Mouse (Mus musculus) CH12.LX (cell line): ENCODE data around the gene Ankfn1. TPM values are rescaled to one million over a fixed set of nuclear protein-coding genes. Genes with fewer than 3 reads are reported as not detected.

ENCODE experiments used
- DNase-seq: peaks from one replicate; pipeline ENCODE4 v3.0.0-alpha.2; 2013; ENCODE audit errors: extremely low read depth
- H3K27ac ChIP-seq: 2 replicates; pipeline ENCODE4 v1.5.1; 2012; ENCODE audit warnings: low read depth, mild to moderate bottlenecking, control low read depth, moderate library complexity; ENCODE audit not compliant: insufficient read depth
- H3K27me3 ChIP-seq: replicated peaks from 2 replicates; pipeline ENCODE3; 2012; ENCODE audit warnings: inconsistent platforms
- H3K36me3 ChIP-seq, 2 experiments: replicated peaks in 1 of 2; 2 replicates each; pipeline versions ENCODE3 to v1.6.1; 2012; ENCODE audit warnings: inconsistent platforms in 1 of 2, low read length in 1 of 2, mild to moderate bottlenecking in 1 of 2, mixed read lengths in 1 of 2, moderate library complexity in 1 of 2; ENCODE audit not compliant: control insufficient read depth in 1 of 2, insufficient read depth in 1 of 2
- H3K4me1 ChIP-seq, 2 experiments: 2 replicates each; pipeline ENCODE4 v1.6.1; 2012; ENCODE audit warnings: inconsistent platforms in 1 of 2, moderate library complexity in 1 of 2; ENCODE audit not compliant: insufficient read depth in 2 of 2, control insufficient read depth in 1 of 2
- H3K4me2 ChIP-seq: 2 replicates; pipeline ENCODE4 v1.6.1; 2012; ENCODE audit warnings: low read depth, mild to moderate bottlenecking, control low read depth; ENCODE audit not compliant: poor library complexity, insufficient read depth, severe bottlenecking
- H3K4me3 ChIP-seq, 3 experiments: fragments of 150-350 bp in 1 of 3; sonication (generic) in 1 of 3; replicated peaks in 1 of 3; 2 replicates each; pipeline versions ENCODE3 to v1.5.1; 2011 to 2012; ENCODE audit warnings: low read depth in 2 of 3, low read length in 2 of 3, mild to moderate bottlenecking in 2 of 3, moderate library complexity in 2 of 3, control low read depth in 1 of 3, improper control_type of control experiment in 1 of 3, inconsistent platforms in 1 of 3, mixed read lengths in 1 of 3; ENCODE audit not compliant: poor library complexity in 1 of 3
- H3K79me2 ChIP-seq: replicated peaks from 2 replicates; pipeline ENCODE4 v1.6.1; 2012; ENCODE audit warnings: mild to moderate bottlenecking, moderate library complexity; ENCODE audit not compliant: control insufficient read depth, poor library complexity, insufficient read depth, severe bottlenecking; ENCODE audit errors: extremely low read depth
- H3K9ac ChIP-seq: 2 replicates; pipeline ENCODE4 v1.6.1; 2012; ENCODE audit warnings: low read depth, mild to moderate bottlenecking, control low read depth, moderate library complexity; ENCODE audit not compliant: insufficient read depth
- H3K9me3 ChIP-seq: replicated peaks from 2 replicates; pipeline ENCODE3; 2012; ENCODE audit warnings: low read length, inconsistent platforms, mixed read lengths
- BHLHE40 ChIP-seq: IDR thresholded peaks from 2 replicates; pipeline ENCODE4 v1.6.1; 2011; ENCODE audit warnings: mild to moderate bottlenecking, low read depth, low read length, improper control_type of control experiment
- CTCF ChIP-seq, 2 experiments: IDR thresholded peaks in 1 of 2; conservative IDR thresholded peaks in 1 of 2; 2 replicates each; pipeline ENCODE4 v1.5.1; 2011 to 2012; ENCODE audit warnings: low read depth in 2 of 2, low read length in 2 of 2, improper control_type of control experiment in 1 of 2, inconsistent platforms in 1 of 2, mild to moderate bottlenecking in 1 of 2, moderate library complexity in 1 of 2
- EP300 ChIP-seq: IDR thresholded peaks from 2 replicates; pipeline ENCODE4 v1.6.1; 2011; ENCODE audit warnings: low read length, improper control_type of control experiment
- GABPA ChIP-seq: IDR thresholded peaks from 2 replicates; pipeline ENCODE4 v1.6.1; 2012; ENCODE audit warnings: low read depth, low read length, improper control_type of control experiment, inconsistent platforms; ENCODE audit not compliant: insufficient replicate concordance
- IRF4 ChIP-seq: IDR thresholded peaks from 2 replicates; pipeline ENCODE4 v1.6.1; 2014; ENCODE audit warnings: low read depth, mild to moderate bottlenecking, inconsistent platforms, low read length, improper control_type of control experiment
- JUND ChIP-seq: conservative IDR thresholded peaks from 2 replicates; pipeline ENCODE4 v1.6.1; 2011; ENCODE audit warnings: low read depth, low read length, improper control_type of control experiment
- MAX ChIP-seq: IDR thresholded peaks from 2 replicates; pipeline ENCODE4 v1.6.1; 2011; ENCODE audit warnings: low read length, improper control_type of control experiment
- MAZ ChIP-seq: IDR thresholded peaks from 2 replicates; pipeline ENCODE4 v1.6.1; 2012; ENCODE audit warnings: low read depth, mild to moderate bottlenecking, inconsistent platforms, low read length, improper control_type of control experiment, moderate library complexity
- MEF2A ChIP-seq: IDR thresholded peaks from 2 replicates; pipeline ENCODE4 v1.6.1; 2014; ENCODE audit warnings: low read depth, mild to moderate bottlenecking, inconsistent platforms, low read length, improper control_type of control experiment, borderline replicate concordance
- MXI1 ChIP-seq: IDR thresholded peaks from 2 replicates; pipeline ENCODE4 v1.6.1; 2011; ENCODE audit warnings: mild to moderate bottlenecking, low read depth, low read length, improper control_type of control experiment
- NELFE ChIP-seq: IDR thresholded peaks from 2 replicates; pipeline ENCODE4 v1.6.1; 2011; ENCODE audit warnings: low read depth, low read length, improper control_type of control experiment
- POLR2AphosphoS2 ChIP-seq: IDR thresholded peaks from 2 replicates; pipeline ENCODE4 v1.6.1; 2011; ENCODE audit warnings: low read depth, low read length, improper control_type of control experiment
- SIN3A ChIP-seq: IDR thresholded peaks from 2 replicates; pipeline ENCODE4 v1.6.1; 2012; ENCODE audit warnings: low read length, improper control_type of control experiment, inconsistent platforms
- SMC3 ChIP-seq: IDR thresholded peaks from 2 replicates; pipeline ENCODE4 v1.6.1; 2011; ENCODE audit warnings: low read depth, low read length, improper control_type of control experiment
- UBTF ChIP-seq: IDR thresholded peaks from 2 replicates; pipeline ENCODE4 v1.6.1; 2012; ENCODE audit warnings: low read depth, mild to moderate bottlenecking, inconsistent platforms, low read length, improper control_type of control experiment, moderate library complexity
- USF1 ChIP-seq: IDR thresholded peaks from 2 replicates; pipeline ENCODE4 v1.6.1; 2014; ENCODE audit warnings: low read depth, mild to moderate bottlenecking, inconsistent platforms, low read length, improper control_type of control experiment
- USF2 ChIP-seq: conservative IDR thresholded peaks from 2 replicates; pipeline ENCODE4 v1.6.1; 2011; ENCODE audit warnings: low read depth, low read length, improper control_type of control experiment
- ZKSCAN1 ChIP-seq: IDR thresholded peaks from 2 replicates; pipeline ENCODE4 v1.6.1; 2012; ENCODE audit warnings: low read depth, inconsistent platforms, low read length, improper control_type of control experiment, borderline replicate concordance
- ZMIZ1 ChIP-seq: IDR thresholded peaks from 2 replicates; pipeline ENCODE4 v1.6.1; 2012; ENCODE audit warnings: low read depth, mild to moderate bottlenecking, inconsistent platforms, low read length, improper control_type of control experiment
- dilution Hi-C: fragments of 300-500 bp; cut with MboI; formaldehyde crosslinking; loops from 2 replicates; pipeline ENCODE4 v1.14.3; 2020; ENCODE audit warnings: low sequenced_read_pairs; ENCODE audit not compliant: extremely low pct_unique_long_range_greater_than_20kb, extremely low pct_ligation_motif_present
- in situ Hi-C: fragments of 300-500 bp; cut with MboI; formaldehyde crosslinking; loops from 3 replicates; pipeline ENCODE4 v1.14.3; 2019; ENCODE audit warnings: low sequenced_read_pairs, low pct_ligation_motif_present, low pct_unique_long_range_greater_than_20kb, mixed read lengths
- polyA plus RNA-seq: library from polyadenylated mRNA; unstranded; fragments of >175 nt; gene quantifications from 2 replicates; pipeline ENCODE4 v1.2.1, GENCODE M21; 2012; ENCODE audit warnings: low read depth; ENCODE audit not compliant: insufficient read length
- total RNA-seq, 2 experiments: library from RNA; depleted of rRNA; stranded (reverse); fragments of 300-350 nt in 1 of 2; fragments of >200 nt in 1 of 2; gene quantifications; 2 replicates each; pipeline ENCODE4 v1.2.3; 2012 to 2014

Ankfn1 gene
- total and polyA plus RNA-seq, 3 experiments = not detected

- Histone ChIP-seq H3K36me3 (no peaks in the 10 kb centered on the region), H3K79me2 (no peaks in the 10 kb centered on the region), H3K27ac (no peak overlapping the region), H3K9ac (no peak overlapping the region), H3K9me3 (no peaks in the 10 kb centered on the region), H3K4me1 (peaks cover 0 to 21% of the 10 kb centered on the region in 2 experiments; a peak in 2 of 4 replicates), H3K27me3 (peaks cover 2% of the 10 kb centered on the region), H3K4me2 (no peak overlapping the region), H3K4me3 (no peak overlapping the region)
- TF ChIP-seq GABPA = no peak
- no peak for TF ChIP-seq CTCF (conservative IDR thresholded peaks at IDR 0.05 in 1 of 2, IDR thresholded peaks at IDR 0.05 in 1 of 2; ENCODE audit: low read depth in 2 of 2, low read length in 2 of 2)
- no peak for TF ChIP-seq MXI1
- TF ChIP-seq MEF2A = no peak
- no peak for TF ChIP-seq USF2
- TF ChIP-seq NELFE = no peak
- no peak for TF ChIP-seq SMC3
- no peak for TF ChIP-seq MAZ
- no peak for TF ChIP-seq MAX
- no peak for TF ChIP-seq UBTF
- TF ChIP-seq SIN3A = no peak
- TF ChIP-seq ZMIZ1 = no peak
- TF ChIP-seq USF1 = no peak
- TF ChIP-seq POLR2AphosphoS2 = no peak
- no peak for TF ChIP-seq EP300
- in situ Hi-C loops (loop anchor here (25.0 kb wide), 1 partner anchor 546 kb away; no protein-coding TSS in a partner anchor), dilution Hi-C loops (no loop called here)
- no peak for DNase-seq
These were observed 68.9 kb downstream of the Ankfn1 start for GRCm38 (mm10) chr11:89708526-89708925.

- Histone ChIP-seq H3K4me1 (peaks cover 0 to 3% of the 10 kb centered on the region in 2 experiments; a peak in 1 of 4 replicates), H3K4me2 (no peak overlapping the region), H3K9me3 (no peaks in the 10 kb centered on the region), H3K4me3 (no peak overlapping the region), H3K9ac (no peak overlapping the region), H3K27ac (no peak overlapping the region), H3K27me3 (peaks cover 1% of the 10 kb centered on the region), H3K36me3 (no peaks in the 10 kb centered on the region), H3K79me2 (no peaks in the 10 kb centered on the region)
- dilution Hi-C loops (no loop called here), in situ Hi-C loops (no loop called here)
- TF ChIP-seq SMC3 (no peak), IRF4 (no peak), NELFE (no peak), MXI1 (no peak), BHLHE40 (no peak), CTCF (conservative IDR thresholded peaks at IDR 0.05 in 1 of 2, IDR thresholded peaks at IDR 0.05 in 1 of 2; ENCODE audit: low read depth in 2 of 2, low read length in 2 of 2) (no peak), JUND (no peak), ZKSCAN1 (no peak), POLR2AphosphoS2 (no peak)
- DNase-seq = no peak
These were observed 80.7 kb downstream of the Ankfn1 start for GRCm38 (mm10) chr11:89696431-89697403.
